Comparison of ENCODE assay signal across 14 mouse cellular contexts in genomic region chr13:51765369-51765768, GRCm38 (mm10).
"Had no signal": no experiment of that assay in that cellular context is flagged by ENCODE, and none has a peak within 500 bp of the region (broad histone marks: within the 10 kb centered on the region; RNA-seq: fewer than 3 reads in every experiment).

No protein-coding gene starts in this region.

- H3K27ac ChIP-seq: left cerebral cortex, adult 2 months; limb, embryonic 10.5 days; liver, embryonic 15.5 days; macrophage; midbrain, embryonic 12.5 days; neural tube, embryonic 13.5 days; stomach, embryonic 15.5 days had no signal

- H3K4me3 ChIP-seq: left cerebral cortex, adult 2 months; limb, embryonic 10.5 days; liver, embryonic 15.5 days; midbrain, embryonic 12.5 days; neural tube, embryonic 13.5 days; stomach, embryonic 15.5 days had no signal

- ATAC-seq: lung, postnatal 0 days; midbrain, embryonic 16.5 days had no signal

- DNase-seq: kidney, adult 11 months; kidney, postnatal 10 days; lung, adult 2 months; retina, postnatal 1 day; right cerebral cortex, postnatal 4 days had no signal

- H3K27me3 ChIP-seq: liver, embryonic 15.5 days; midbrain, embryonic 12.5 days; neural tube, embryonic 13.5 days; stomach, embryonic 15.5 days had no signal

- H3K36me3 ChIP-seq: limb, embryonic 10.5 days; liver, embryonic 15.5 days; midbrain, embryonic 12.5 days; neural tube, embryonic 13.5 days; stomach, embryonic 15.5 days had no signal
